Mouse (Mus musculus) gastrocnemius, postnatal 14 days (tissue): Measurements from ENCODE around the gene Ttll3. TPM values are rescaled to one million over a fixed set of nuclear protein-coding genes. Genes with fewer than 3 reads are reported as not detected.

Experiments used
- DNase-seq: peaks from one replicate; pipeline ENCODE4 v3.0.0; 2021; ENCODE audit warnings: mixed read lengths
- intact Hi-C: fragments of 180-260 bp; cut with DNase I; formaldehyde crosslinking; loops from one replicate; pipeline ENCODE4 v1.15.1; 2025; ENCODE audit warnings: low total_unique reads
- microRNA-seq, 2 experiments: library from miRNA; unstranded; fragments of <30 nt; microRNA quantifications; one replicate each; pipeline ENCODE4 v1.2.0; 2021
- total RNA-seq, 2 experiments: library from RNA; stranded (reverse); gene quantifications; 2 replicates each; pipeline ENCODE4 v1.2.3; 2021

The Ttll3 gene
- total RNA-seq, 2 experiments from 2014 or later, result 1.3 TPM

GRCm38 (mm10) chr6:113443091-113443490 lies 54.0 kb downstream of the Ttll3 start:
- DNase-seq, result no peak
- intact Hi-C loops, result no loop called here

- intact Hi-C loops, result no loop called here
- no peak for DNase-seq
Observed at GRCm38 (mm10) chr6:113444207-113444965, 55.3 kb downstream of the Ttll3 start.

- intact Hi-C loops, result no loop called here
- no peak for DNase-seq
Observed at GRCm38 (mm10) chr6:113447639-113448038, 58.6 kb downstream of the Ttll3 start.

GRCm38 (mm10) chr6:113451839-113452238 lies 62.8 kb downstream of the Ttll3 start:
- intact Hi-C loops, result no loop called here
- no peak for DNase-seq

- DNase-seq, result no peak
- intact Hi-C loops, result no loop called here
Observed at GRCm38 (mm10) chr6:113455007-113455406, 65.9 kb downstream of the Ttll3 start.

- intact Hi-C loops, result no loop called here
- no peak for DNase-seq
Observed at GRCm38 (mm10) chr6:113457952-113458534, 69.0 kb downstream of the Ttll3 start, which contains the start of gene Il17re. Gene Il17re (plus strand): TSS chr6:113458484.

GRCm38 (mm10) chr6:113458635-113459034 lies 69.6 kb downstream of the Ttll3 start:
- intact Hi-C loops, result no loop called here
- no peak for DNase-seq

GRCm38 (mm10) chr6:113464040-113464439 lies 75.0 kb downstream of the Ttll3 start:
- no peak for DNase-seq
- intact Hi-C loops, result no loop called here

Small RNA genes lying within 50 kb of the gene (microRNA-seq; reads per million reads assigned to microRNA genes)
- gene Gm24387, result 0 reads per million in 2 experiments

Other genes with a start within 250 kb of the Ttll3 start
- gene Lhfpl4, start 193.9 kb upstream of the Ttll3 start, total RNA-seq, result under 1 TPM; 0.44 to 0.62 TPM
- 10 to 100 TPM; 13.2 to 15.6 TPM for gene Mtmr14, start 151.4 kb upstream of the Ttll3 start, total RNA-seq
- under 1 TPM in 1 of 2 experiments, not detected in 1; 0.14 TPM for gene Cpne9, start 107.0 kb upstream of the Ttll3 start, total RNA-seq
- gene Brpf1, start 82.1 kb upstream of the Ttll3 start, total RNA-seq, result 10 to 100 TPM in 1 of 2 experiments, 1 to 10 TPM in 1; 9.9 to 10.7 TPM
- gene Ogg1, start 62.3 kb upstream of the Ttll3 start, total RNA-seq, result 1 to 10 TPM; 5.1 to 6.8 TPM
- gene Camk1, start 45.3 kb upstream of the Ttll3 start, total RNA-seq, result 10 to 100 TPM; 28.7 to 31.9 TPM
- gene Tada3, start 11.4 kb upstream of the Ttll3 start, total RNA-seq, result 10 to 100 TPM; 14.4 to 15.8 TPM
- 10 to 100 TPM; 66.6 to 66.9 TPM for gene Arpc4, start 11.1 kb upstream of the Ttll3 start, total RNA-seq
- 10 to 100 TPM; 11.1 to 13.3 TPM for gene Rpusd3, start 30.1 kb downstream of the Ttll3 start, total RNA-seq
- 1 to 10 TPM in 1 of 2 experiments, under 1 TPM in 1; 0.51 to 2.7 TPM for gene Cidec, start 46.5 kb downstream of the Ttll3 start, total RNA-seq
- gene Jagn1, start 53.3 kb downstream of the Ttll3 start, total RNA-seq, result 10 to 100 TPM; 28.6 to 32.4 TPM
- under 1 TPM; 0.31 to 0.49 TPM for gene Il17re, start 69.2 kb downstream of the Ttll3 start, total RNA-seq
- 1 to 10 TPM; 6.8 TPM for gene Il17rc, start 82.2 kb downstream of the Ttll3 start, total RNA-seq
- gene Creld1, start 94.0 kb downstream of the Ttll3 start, total RNA-seq, result 10 to 100 TPM; 37.1 to 39.6 TPM
- gene Prrt3, start 112.7 kb downstream of the Ttll3 start, total RNA-seq, result under 1 TPM; 0.11 to 0.12 TPM
- 10 to 100 TPM; 56.2 to 61.0 TPM for gene Emc3, start 142.4 kb downstream of the Ttll3 start, total RNA-seq
- gene Fancd2, start 142.4 kb downstream of the Ttll3 start, total RNA-seq, result 1 to 10 TPM; 1.3 to 1.8 TPM
- not detected for gene Fancd2os, start 211.5 kb downstream of the Ttll3 start, total RNA-seq
- gene Brk1, start 215.5 kb downstream of the Ttll3 start, total RNA-seq, result 10 to 100 TPM; 42.8 to 52.4 TPM
- 1 to 10 TPM; 6.8 to 7.0 TPM for gene Vhl, start 234.7 kb downstream of the Ttll3 start, total RNA-seq
- 1 to 10 TPM; 4.7 to 4.8 TPM for gene Irak2, start 249.2 kb downstream of the Ttll3 start, total RNA-seq